Mouse (Mus musculus) ES-Bruce4 (cell line): Measurements from ENCODE around the gene Rapgef4.

Source experiments
- CTCF ChIP-seq: IDR thresholded peaks from one replicate; pipeline ENCODE4 v1.8.1; 2011; ENCODE audit warnings: low read depth, low read length
- EP300 ChIP-seq: IDR thresholded peaks from 2 replicates; pipeline ENCODE4 v1.6.1; 2011; ENCODE audit warnings: low read depth, low read length; ENCODE audit not compliant: insufficient read depth
- POLR2A ChIP-seq: IDR thresholded peaks from one replicate; pipeline ENCODE4 v1.8.1; 2011; ENCODE audit warnings: low read length; ENCODE audit not compliant: insufficient read depth

DNA sequence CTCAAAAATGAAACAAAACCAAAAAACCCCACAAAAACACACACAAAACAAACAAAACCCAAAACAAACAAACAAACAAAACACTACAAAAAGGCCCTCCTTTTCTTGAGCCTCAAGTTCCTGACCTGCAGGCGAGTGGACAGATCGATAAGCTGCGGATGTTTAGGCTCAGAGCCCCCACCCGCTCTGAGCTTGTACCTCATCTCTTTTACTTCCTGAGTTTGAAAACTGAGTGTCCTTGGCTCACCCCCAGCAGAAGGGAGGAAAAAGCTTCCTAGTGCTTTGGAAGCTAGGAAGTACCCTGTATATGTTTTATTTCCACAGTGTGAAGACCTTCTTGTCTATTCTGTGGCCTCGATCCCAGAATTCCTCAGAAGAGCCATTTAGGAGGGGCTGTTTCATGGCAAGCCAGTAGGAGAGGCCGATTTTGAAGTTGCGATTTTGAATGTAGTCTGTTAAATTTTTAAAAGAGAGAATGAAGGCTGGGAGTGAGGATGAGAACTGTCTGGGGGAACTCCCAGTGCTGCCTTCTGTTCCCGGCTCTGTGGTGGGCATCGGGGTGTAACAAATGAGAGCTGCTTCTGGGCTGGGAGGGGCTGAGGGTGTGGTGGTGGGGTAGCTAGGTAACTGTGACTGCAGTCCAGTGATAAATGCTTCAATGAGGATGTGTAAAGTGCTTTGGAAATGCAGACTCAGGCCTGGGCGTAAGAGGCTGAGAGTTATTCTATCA lies 2.0 kb downstream of the Rapgef4 start:
- TF ChIP-seq CTCF (no peak), POLR2A (no peak), EP300 (no peak)
